Mouse (Mus musculus) erythroblast, embryonic 14.5 days (primary cell): Measurements from ENCODE around the gene Adh7. TPM values are rescaled to one million over a fixed set of nuclear protein-coding genes. Genes with fewer than 3 reads are reported as not detected.

ENCODE experiments used
- H3K27me3 ChIP-seq: 2 replicates; pipeline ENCODE4 v1.6.1; 2012; ENCODE audit warnings: inconsistent platforms; ENCODE audit not compliant: control insufficient read depth
- H3K36me3 ChIP-seq: 2 replicates; pipeline ENCODE4 v1.6.1; 2012; ENCODE audit warnings: mild to moderate bottlenecking, inconsistent platforms; ENCODE audit not compliant: control insufficient read depth
- H3K4me1 ChIP-seq: 2 replicates; pipeline ENCODE4 v1.6.1; 2012; ENCODE audit warnings: inconsistent platforms; ENCODE audit not compliant: control insufficient read depth
- H3K4me3 ChIP-seq: replicated peaks from 2 replicates; pipeline ENCODE3; 2012; ENCODE audit warnings: moderate library complexity, mild to moderate bottlenecking, inconsistent platforms
- H3K9me3 ChIP-seq: 2 replicates; pipeline ENCODE4 v1.6.1; 2012; ENCODE audit warnings: low read length, inconsistent platforms, mixed read lengths; ENCODE audit not compliant: control insufficient read depth
- GATA1 ChIP-seq: IDR thresholded peaks from 2 replicates; pipeline ENCODE4 v1.6.1; 2012; ENCODE audit warnings: low read length, inconsistent platforms, mixed read lengths
- TAL1 ChIP-seq: IDR thresholded peaks from 3 replicates; pipeline ENCODE4 v1.6.1; 2012; ENCODE audit warnings: low read length, inconsistent platforms, mixed read lengths
- polyA plus RNA-seq: library from polyadenylated mRNA; stranded (reverse); fragments of >175 nt; gene quantifications from 2 replicates; pipeline ENCODE4 v1.2.3, GENCODE M21; 2012

Gene Adh7
- polyA plus RNA-seq, 1 experiment: not detected

DNA sequence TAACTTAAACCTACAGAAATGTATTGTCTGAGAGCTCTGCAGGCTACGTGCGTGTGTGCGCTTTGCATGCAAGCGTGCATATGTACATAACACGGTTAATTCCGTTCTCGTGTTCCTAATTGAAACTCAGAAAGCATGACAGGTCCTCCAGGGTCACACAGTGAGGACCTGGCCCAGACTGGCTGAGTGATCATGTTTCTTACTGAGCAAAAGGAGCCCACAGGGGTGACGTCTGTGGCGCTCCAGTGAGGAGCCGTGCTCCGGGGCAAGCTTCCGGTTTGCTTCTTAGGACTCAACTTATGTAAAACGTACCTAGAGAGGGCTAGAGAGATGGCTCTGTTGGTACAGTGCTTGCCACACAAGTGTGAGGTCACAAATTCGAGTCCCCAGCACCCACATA lies 20.5 kb upstream of the Adh7 start:
- TF ChIP-seq GATA1: no peak
- TF ChIP-seq TAL1: no peak
- no peaks in the 10 kb centered on the region for H3K9me3 ChIP-seq
- H3K4me3 ChIP-seq: no peak overlapping the region
- no peaks in the 10 kb centered on the region for H3K36me3 ChIP-seq
- no peaks in the 10 kb centered on the region for H3K4me1 ChIP-seq
- H3K27me3 ChIP-seq: no peaks in the 10 kb centered on the region

DNA sequence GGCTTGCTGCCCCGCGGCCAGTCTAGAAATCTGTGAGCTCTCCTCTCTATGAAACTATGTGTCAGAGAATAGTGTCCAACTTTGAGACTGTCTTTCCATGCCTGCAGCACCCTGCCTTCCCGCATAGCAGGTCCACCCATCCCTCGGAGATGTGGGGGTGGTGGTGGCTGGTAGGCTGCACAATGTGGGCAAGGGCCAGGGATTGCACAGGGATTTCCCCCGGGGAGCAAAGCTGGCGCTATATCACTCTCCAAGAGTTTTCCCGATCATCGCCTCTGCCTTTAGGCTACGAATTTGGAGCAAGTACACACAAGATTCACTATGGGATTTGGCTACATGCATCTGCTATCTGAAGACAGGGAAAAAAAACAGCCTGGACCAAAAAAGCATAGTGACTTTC lies 20.0 kb upstream of the Adh7 start:
- TF ChIP-seq GATA1: no peak
- no peak for TF ChIP-seq TAL1
- Histone ChIP-seq H3K4me1 (no peaks in the 10 kb centered on the region), H3K4me3 (no peak overlapping the region), H3K27me3 (no peaks in the 10 kb centered on the region), H3K36me3 (no peaks in the 10 kb centered on the region), H3K9me3 (no peaks in the 10 kb centered on the region)

DNA sequence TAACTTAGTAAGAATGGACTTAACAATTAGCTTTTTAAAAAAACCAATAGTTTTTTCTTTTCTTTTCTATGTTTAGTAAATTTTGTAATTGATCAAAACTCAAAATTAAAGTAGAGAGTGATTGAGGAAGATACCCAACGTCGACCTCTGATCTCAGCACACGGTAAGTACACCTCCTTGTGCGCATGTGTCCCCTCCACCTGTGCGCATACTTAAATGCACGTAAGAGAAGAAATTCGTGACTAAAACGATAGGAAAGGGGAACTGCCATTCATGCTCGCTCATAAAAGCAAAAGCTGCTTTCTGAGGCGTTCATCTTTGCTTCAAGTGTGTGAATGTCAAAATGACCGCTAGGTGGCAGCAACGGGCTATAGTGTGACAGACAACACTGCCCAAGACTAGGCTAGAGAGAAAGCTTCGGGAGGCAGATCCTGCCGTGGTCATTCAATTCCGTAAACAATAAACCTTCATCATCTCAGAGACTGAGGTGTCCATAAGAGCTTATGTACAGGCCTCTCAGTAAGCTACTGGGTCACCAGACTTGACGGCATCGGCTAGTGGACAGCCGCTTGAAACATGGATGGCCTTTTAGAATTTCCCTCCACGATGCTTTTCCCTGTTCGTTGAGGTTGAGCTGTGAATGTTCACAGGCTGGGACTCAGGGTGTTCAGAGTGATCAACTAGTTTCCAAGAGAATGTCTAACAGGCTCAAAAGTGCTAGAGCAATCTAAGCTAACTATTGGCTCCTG lies 19.4 kb upstream of the Adh7 start:
- Histone ChIP-seq H3K36me3 (no peaks in the 10 kb centered on the region), H3K4me3 (no peak overlapping the region)

DNA sequence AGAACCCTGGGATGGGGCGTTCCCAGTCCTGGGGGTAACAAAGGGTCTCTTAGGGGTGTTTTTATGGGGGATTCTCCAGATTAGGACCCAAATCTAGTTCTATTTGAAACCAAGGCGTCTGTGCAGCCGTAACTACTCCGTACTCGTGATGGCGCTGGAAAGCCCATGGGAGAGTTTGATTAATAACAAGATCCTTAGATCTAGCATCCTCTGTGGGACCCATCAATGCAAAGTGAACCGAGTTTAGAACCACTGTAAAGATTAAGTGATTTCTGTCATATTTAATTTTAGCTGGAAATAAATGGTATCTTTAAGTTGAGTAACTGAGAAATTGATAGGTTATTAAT lies 18.9 kb upstream of the Adh7 start:
- no peaks in the 10 kb centered on the region for H3K4me1 ChIP-seq
- no peaks in the 10 kb centered on the region for H3K36me3 ChIP-seq
- TF ChIP-seq TAL1 (no peak), GATA1 (no peak)
- H3K4me3 ChIP-seq: no peak overlapping the region
- no peaks in the 10 kb centered on the region for H3K9me3 ChIP-seq
- H3K27me3 ChIP-seq: no peaks in the 10 kb centered on the region

More for the DNA sequence above, 19.4 kb upstream of the Adh7 start:
- Histone ChIP-seq H3K4me1 (no peaks in the 10 kb centered on the region), H3K9me3 (no peaks in the 10 kb centered on the region), H3K27me3 (no peaks in the 10 kb centered on the region)
- no peak for TF ChIP-seq TAL1
- no peak for TF ChIP-seq GATA1

DNA sequence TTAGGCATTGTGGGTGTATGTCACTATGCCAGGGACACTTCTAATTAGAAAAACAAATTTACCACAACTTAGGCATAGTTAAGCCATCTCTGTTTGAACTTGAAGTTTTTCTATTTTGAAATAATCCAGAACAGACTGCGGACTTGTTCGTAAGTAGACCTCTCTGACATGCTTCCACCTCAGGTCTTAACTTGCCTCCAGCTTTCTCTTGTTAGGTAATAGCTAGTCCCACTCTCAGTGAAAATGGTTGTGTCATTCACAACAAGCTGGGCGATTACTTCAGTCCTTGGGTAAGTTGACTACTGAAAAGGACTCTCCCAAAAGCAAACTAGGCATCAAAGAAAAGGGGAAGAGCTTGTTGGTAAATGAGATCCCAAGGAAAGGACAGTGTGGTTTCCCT lies 8.7 kb upstream of the Adh7 start:
- TF ChIP-seq GATA1 (no peak), TAL1 (no peak)
- no peaks in the 10 kb centered on the region for H3K4me1 ChIP-seq
- no peaks in the 10 kb centered on the region for H3K27me3 ChIP-seq
- no peak overlapping the region for H3K4me3 ChIP-seq
- H3K36me3 ChIP-seq: no peaks in the 10 kb centered on the region
- H3K9me3 ChIP-seq: no peaks in the 10 kb centered on the region

DNA sequence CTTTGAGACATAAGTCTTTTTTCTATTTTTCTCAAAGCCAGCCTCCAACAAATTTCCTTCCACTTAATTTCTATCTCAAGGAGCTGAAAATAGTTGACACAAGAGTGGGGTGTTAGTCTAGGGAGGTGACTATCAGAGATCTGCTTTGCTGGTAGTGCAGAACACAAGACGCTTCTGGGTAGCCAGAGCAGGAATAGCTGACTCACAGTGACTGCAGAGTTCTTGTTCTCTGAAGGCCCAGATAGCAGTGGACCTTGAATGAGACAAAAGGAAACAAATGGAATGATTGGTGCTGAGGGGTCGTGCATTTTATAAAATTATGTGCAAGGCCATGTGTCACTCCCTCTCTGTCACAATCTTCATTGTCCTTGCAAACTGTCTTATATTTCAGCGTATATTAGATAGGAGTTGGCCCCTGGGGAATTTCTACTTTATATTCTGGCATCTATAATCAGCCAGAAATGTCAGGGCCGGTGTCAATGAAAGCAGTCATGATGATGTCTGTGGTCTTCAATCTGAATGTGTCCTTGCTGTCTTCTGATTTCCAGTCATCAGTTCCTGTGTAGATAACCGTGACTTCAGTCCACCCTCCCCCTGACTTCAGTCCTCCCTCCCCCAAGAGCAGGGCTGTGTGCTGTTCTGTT lies 7.0 kb upstream of the Adh7 start:
- Histone ChIP-seq H3K27me3 (no peaks in the 10 kb centered on the region), H3K4me3 (no peak overlapping the region), H3K4me1 (no peaks in the 10 kb centered on the region), H3K9me3 (no peaks in the 10 kb centered on the region), H3K36me3 (no peaks in the 10 kb centered on the region)
- TF ChIP-seq GATA1 (no peak), TAL1 (no peak)

DNA sequence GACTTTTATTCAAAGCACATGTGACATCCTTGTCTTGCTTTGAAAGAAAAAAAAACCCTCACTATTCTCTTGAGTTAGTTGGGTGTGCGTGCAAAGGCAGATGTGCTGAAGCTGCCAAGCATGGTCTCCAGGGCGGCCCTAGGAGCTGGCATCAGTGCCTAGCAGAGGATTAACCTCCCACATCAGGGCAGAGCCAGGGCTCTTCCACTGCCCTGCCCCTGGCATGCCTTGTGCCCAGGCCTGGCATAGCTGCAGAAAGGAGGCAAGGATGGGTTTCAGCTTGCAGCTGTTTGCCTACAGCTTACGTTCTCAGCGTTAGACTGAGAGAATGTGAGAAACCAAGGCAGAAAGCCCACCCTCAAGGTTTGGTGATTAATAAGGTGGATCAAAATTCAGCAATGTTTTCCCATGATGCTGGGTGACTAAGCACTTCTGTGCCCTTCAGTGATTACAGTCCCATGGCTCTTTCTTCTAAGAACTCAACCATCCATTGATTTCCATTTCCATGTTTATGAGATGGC lies 5.1 kb upstream of the Adh7 start:
- Histone ChIP-seq H3K36me3 (no peaks in the 10 kb centered on the region), H3K27me3 (no peaks in the 10 kb centered on the region), H3K4me1 (no peaks in the 10 kb centered on the region), H3K9me3 (no peaks in the 10 kb centered on the region), H3K4me3 (no peak overlapping the region)
- TF ChIP-seq GATA1: no peak
- TF ChIP-seq TAL1: no peak

DNA sequence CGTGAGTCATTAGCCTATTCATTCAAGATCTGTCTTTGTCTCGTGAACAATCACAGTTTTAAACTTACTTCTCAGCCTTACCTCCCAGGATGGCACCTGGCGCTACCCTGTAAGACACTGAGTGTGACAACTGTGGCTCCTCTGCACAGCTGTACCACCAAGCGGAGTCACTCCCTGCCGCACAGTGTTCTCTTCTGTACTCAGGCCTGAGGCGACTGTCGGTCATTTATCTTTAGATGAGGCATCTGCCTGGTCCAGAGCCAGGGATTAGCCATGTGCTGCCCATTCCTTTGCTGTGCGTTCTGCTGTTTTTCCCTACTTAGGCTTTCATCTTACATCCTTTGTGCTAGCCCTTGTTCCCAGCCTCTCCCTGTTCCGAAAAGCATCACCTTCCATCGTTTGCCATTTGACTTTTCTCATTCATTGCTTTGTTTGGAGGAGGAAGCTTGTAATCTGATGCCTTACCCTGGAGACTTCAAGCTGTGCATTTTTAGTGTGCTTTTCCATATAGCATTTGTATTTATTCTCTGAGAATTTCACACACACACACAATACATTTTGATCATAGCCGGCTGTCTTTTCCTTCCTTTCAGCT lies 2.1 kb upstream of the Adh7 start:
- Histone ChIP-seq H3K36me3 (no peaks in the 10 kb centered on the region), H3K4me1 (no peaks in the 10 kb centered on the region), H3K9me3 (no peaks in the 10 kb centered on the region), H3K4me3 (no peak overlapping the region), H3K27me3 (no peaks in the 10 kb centered on the region)
- TF ChIP-seq TAL1 (no peak), GATA1 (no peak)

DNA sequence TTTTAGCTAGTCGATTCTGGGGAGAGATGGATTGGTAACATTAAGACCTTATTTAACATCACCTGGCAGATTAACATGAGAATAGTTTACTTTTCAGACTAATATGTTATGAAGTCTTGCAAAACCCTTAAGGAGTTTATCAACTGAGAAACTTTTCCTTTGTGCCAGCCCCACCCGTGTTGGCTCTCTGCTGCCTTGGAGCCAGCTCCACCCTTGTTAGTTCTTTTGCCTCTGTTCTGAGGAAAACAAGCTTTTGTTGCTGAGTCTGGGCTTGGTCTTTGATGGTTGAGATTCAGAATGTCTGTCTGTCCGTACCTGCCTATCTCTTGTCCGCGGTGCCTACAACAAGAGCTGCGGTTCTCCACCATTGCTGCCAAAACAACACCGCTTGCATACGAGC lies 1.5 kb upstream of the Adh7 start:
- TF ChIP-seq TAL1 (no peak), GATA1 (no peak)
- no peak overlapping the region for H3K4me3 ChIP-seq
- H3K4me1 ChIP-seq: no peaks in the 10 kb centered on the region
- H3K36me3 ChIP-seq: no peaks in the 10 kb centered on the region
- H3K27me3 ChIP-seq: no peaks in the 10 kb centered on the region
- no peaks in the 10 kb centered on the region for H3K9me3 ChIP-seq
